Mouse (Mus musculus) intestine, postnatal 0 days (tissue): ENCODE results near the gene Grik4. TPM values are rescaled to one million over a fixed set of nuclear protein-coding genes. Genes with fewer than 3 reads are reported as not detected.

Source experiments
- ATAC-seq: fragments of 200-750 bp; cut with Nextera tagmentation; 2 replicates; pipeline ENCODE4 v1.8.0; 2017; ENCODE audit warnings: mild to moderate bottlenecking, moderate TSS enrichment, moderate library complexity
- H3K27ac ChIP-seq: fragments of 300-500 bp; sonication (generic); 2 replicates; pipeline ENCODE4 v1.5.1; 2014; ENCODE audit warnings: mild to moderate bottlenecking, low read depth, low read length, moderate library complexity
- H3K27me3 ChIP-seq: fragments of 300-500 bp; sonication (generic); replicated peaks from 2 replicates; pipeline ENCODE4 v1.6.1; 2014; ENCODE audit warnings: low read length, mixed read lengths; ENCODE audit not compliant: control insufficient read depth, insufficient read depth
- H3K36me3 ChIP-seq: fragments of 300-500 bp; sonication (generic); 2 replicates; pipeline ENCODE4 v1.6.1; 2014; ENCODE audit warnings: mild to moderate bottlenecking, moderate library complexity; ENCODE audit not compliant: control insufficient read depth, insufficient read depth
- H3K4me1 ChIP-seq: fragments of 300-500 bp; sonication (generic); replicated peaks from 2 replicates; pipeline ENCODE4 v1.6.1; 2014; ENCODE audit warnings: antibody characterized with exemption, low read length, mixed read lengths; ENCODE audit not compliant: control insufficient read depth, insufficient read depth
- H3K4me2 ChIP-seq: fragments of 300-500 bp; sonication (generic); replicated peaks from 2 replicates; pipeline ENCODE4 v1.6.1; 2014; ENCODE audit warnings: low read depth, mild to moderate bottlenecking, moderate library complexity
- H3K4me3 ChIP-seq: fragments of 300-500 bp; sonication (generic); 2 replicates; pipeline ENCODE4 v1.5.1; 2014; ENCODE audit warnings: low read depth, low read length
- H3K9ac ChIP-seq: fragments of 300-500 bp; sonication (generic); 2 replicates; pipeline ENCODE4 v1.6.1; 2014; ENCODE audit warnings: mild to moderate bottlenecking, low read depth, low read length
- H3K9me3 ChIP-seq: fragments of 300-500 bp; sonication (generic); 2 replicates; pipeline ENCODE4 v1.6.1; 2016; ENCODE audit warnings: mixed run types; ENCODE audit not compliant: control insufficient read depth
- CTCF ChIP-seq: sonication (generic); IDR thresholded peaks from 2 replicates; pipeline ENCODE4 v1.5.1; 2016; ENCODE audit warnings: low read depth, mild to moderate bottlenecking, control low read depth, antibody characterized with exemption, moderate library complexity
- WGBS: fragments of 180-500 bp; shearing (Covaris S2); extraction: QIAGEN DNeasy Blood & Tissue Kit; methylation state at CpG from one replicate; pipeline ENCODE4 v1.1.7; 2014; 5-methylcytosine and 5-hydroxymethylcytosine counted together
- polyA plus RNA-seq: library from polyadenylated mRNA; unstranded; fragments of >200 nt; fragmentation: Nextera tagmentation; extraction: Ambion mirVana; gene quantifications from 2 replicates; pipeline ENCODE4 v1.2.1, GENCODE M21; 2015

Gene Grik4
- polyA plus RNA-seq, 1 experiment from 2014 or later = 0.68 TPM

GRCm38 (mm10) chr9:42943057-42943529 is 1.2 kb downstream of the Grik4 start:
- Histone ChIP-seq H3K9me3 (no peaks in the 10 kb centered on the region), H3K27me3 (peaks cover 7% of the 10 kb centered on the region; the same call in 1 of the 2 replicates), H3K9ac (no peak overlapping the region), H3K4me3 (peak overlapping the region; percentile 60), H3K36me3 (no peaks in the 10 kb centered on the region), H3K27ac (no peak overlapping the region), H3K4me1 (no peaks in the 10 kb centered on the region), H3K4me2 (peak overlapping the region; percentile 100)
- ATAC-seq = 0 out of 2 replicates have a peak, but pooled peaks have one; percentile 4
- 27% methylated on average over 9 of the region's 9 CpGs for WGBS
- TF ChIP-seq CTCF = peak; percentile 56

GRCm38 (mm10) chr9:42942148-42942547 is 2.1 kb downstream of the Grik4 start:
- H3K9me3 ChIP-seq = no peaks in the 10 kb centered on the region
- no peaks in the 10 kb centered on the region for H3K4me1 ChIP-seq
- H3K36me3 ChIP-seq = no peaks in the 10 kb centered on the region
- no peak for TF ChIP-seq CTCF
- H3K4me3 ChIP-seq = no peak overlapping the region
- WGBS = 54% methylated on average over 4 of the region's 4 CpGs
- H3K4me2 ChIP-seq = no peak overlapping the region
- peaks cover 7% of the 10 kb centered on the region; the same call in 1 of the 2 replicates for H3K27me3 ChIP-seq
- ATAC-seq = no peak
- no peak overlapping the region for H3K27ac ChIP-seq
- no peak overlapping the region for H3K9ac ChIP-seq

- no peak overlapping the region for H3K9ac ChIP-seq
- no peaks in the 10 kb centered on the region for H3K4me1 ChIP-seq
- no peaks in the 10 kb centered on the region for H3K36me3 ChIP-seq
- no peak overlapping the region for H3K4me2 ChIP-seq
- no peak for TF ChIP-seq CTCF
- H3K9me3 ChIP-seq = no peaks in the 10 kb centered on the region
- H3K27ac ChIP-seq = no peak overlapping the region
- no peak for ATAC-seq
- WGBS = 22% methylated on average over 7 of the region's 7 CpGs
- no peak overlapping the region for H3K4me3 ChIP-seq
- H3K27me3 ChIP-seq = no peaks in the 10 kb centered on the region
Observed at GRCm38 (mm10) chr9:42932146-42932545, 12.1 kb downstream of the Grik4 start.

- H3K27me3 ChIP-seq = no peaks in the 10 kb centered on the region
- H3K27ac ChIP-seq = no peak overlapping the region
- WGBS = 56% methylated on average over 10 of the region's 10 CpGs
- H3K9ac ChIP-seq = no peak overlapping the region
- no peaks in the 10 kb centered on the region for H3K4me1 ChIP-seq
- H3K36me3 ChIP-seq = no peaks in the 10 kb centered on the region
- no peak overlapping the region for H3K4me2 ChIP-seq
- no peaks in the 10 kb centered on the region for H3K9me3 ChIP-seq
- no peak for ATAC-seq
- no peak overlapping the region for H3K4me3 ChIP-seq
- no peak for TF ChIP-seq CTCF
Observed at GRCm38 (mm10) chr9:42927498-42927897, 16.8 kb downstream of the Grik4 start.

- Histone ChIP-seq H3K4me3 (no peak overlapping the region), H3K4me2 (no peak overlapping the region), H3K4me1 (no peaks in the 10 kb centered on the region), H3K9me3 (no peaks in the 10 kb centered on the region), H3K27ac (no peak overlapping the region), H3K27me3 (no peaks in the 10 kb centered on the region), H3K9ac (no peak overlapping the region), H3K36me3 (no peaks in the 10 kb centered on the region)
- 45% methylated on average over 6 of the region's 6 CpGs for WGBS
- TF ChIP-seq CTCF = no peak
- ATAC-seq = 0 out of 2 replicates have a peak, but pooled peaks have one; percentile 38
Observed at GRCm38 (mm10) chr9:42926564-42926963, 17.7 kb downstream of the Grik4 start.

GRCm38 (mm10) chr9:42921830-42922229 is 22.5 kb downstream of the Grik4 start:
- no peaks in the 10 kb centered on the region for H3K27me3 ChIP-seq
- H3K4me2 ChIP-seq = no peak overlapping the region
- 70% methylated on average over 4 of the region's 4 CpGs for WGBS
- no peak overlapping the region for H3K9ac ChIP-seq
- H3K27ac ChIP-seq = no peak overlapping the region
- no peaks in the 10 kb centered on the region for H3K9me3 ChIP-seq
- no peak overlapping the region for H3K4me3 ChIP-seq
- no peak for ATAC-seq
- no peak for TF ChIP-seq CTCF
- no peaks in the 10 kb centered on the region for H3K4me1 ChIP-seq
- H3K36me3 ChIP-seq = no peaks in the 10 kb centered on the region

- Histone ChIP-seq H3K4me1 (no peaks in the 10 kb centered on the region), H3K36me3 (no peaks in the 10 kb centered on the region), H3K27ac (no peak overlapping the region), H3K9me3 (no peaks in the 10 kb centered on the region), H3K4me2 (no peak overlapping the region), H3K9ac (no peak overlapping the region), H3K27me3 (no peaks in the 10 kb centered on the region), H3K4me3 (no peak overlapping the region)
- WGBS = 65% methylated on average over 7 of the region's 7 CpGs
- ATAC-seq = no peak
- peak; percentile 49 for TF ChIP-seq CTCF
Observed at GRCm38 (mm10) chr9:42920190-42920589, 24.1 kb downstream of the Grik4 start.
